Mouse (Mus musculus) left cerebral cortex, postnatal 14 days (tissue): ENCODE results near the gene Nt5dc2. TPM values are rescaled to one million over a fixed set of nuclear protein-coding genes. Genes with fewer than 3 reads are reported as not detected.

Experiments used
- DNase-seq, 2 experiments: peaks; one replicate each; pipeline ENCODE4 v3.0.0; 2021 to 2022; ENCODE audit warnings: low spot score in 2 of 2, mixed read lengths in 1 of 2
- intact Hi-C: fragments of 180-260 bp; cut with DNase I; formaldehyde crosslinking; loops from one replicate; pipeline ENCODE4 v1.15.1; 2025
- total RNA-seq, 2 experiments: library from RNA; stranded (reverse); gene quantifications; 2 replicates each; pipeline ENCODE4 v1.2.3; 2021

Gene Nt5dc2
- total RNA-seq, 2 experiments from 2014 or later = 5.7 to 6.4 TPM

GRCm38 (mm10) chr14:31132491-31132975 is 1.7 kb downstream of the Nt5dc2 start:
- DNase-seq = no peak
- intact Hi-C loops = loop anchor here (5.0 kb wide), 1 partner anchor 65 kb away; no protein-coding TSS in a partner anchor

- DNase-seq = peak; percentile 20 to 33
- intact Hi-C loops = loop anchor here (5.0 kb wide), 1 partner anchor 64 kb away; no protein-coding TSS in a partner anchor
These were observed 2.3 kb downstream of the Nt5dc2 start for GRCm38 (mm10) chr14:31133023-31133665.

GRCm38 (mm10) chr14:31134015-31135000 is 3.5 kb downstream of the Nt5dc2 start:
- intact Hi-C loops = loop anchor here (5.0 kb wide), 1 partner anchor 63 kb away; no protein-coding TSS in a partner anchor
- DNase-seq = peak in 1 of 2 experiments; percentile 28

- intact Hi-C loops = no loop called here
These were observed 4.9 kb downstream of the Nt5dc2 start for GRCm38 (mm10) chr14:31135495-31136410.

GRCm38 (mm10) chr14:31136411-31137280 is 5.8 kb downstream of the Nt5dc2 start:
- no peak for DNase-seq
- intact Hi-C loops = no loop called here

More at GRCm38 (mm10) chr14:31135495-31136410, 4.9 kb downstream of the Nt5dc2 start:
- no peak for DNase-seq

- intact Hi-C loops = no loop called here
- DNase-seq = no peak
These were observed 6.4 kb downstream of the Nt5dc2 start for GRCm38 (mm10) chr14:31137281-31137595.

- intact Hi-C loops = no loop called here
These were observed 6.9 kb downstream of the Nt5dc2 start for GRCm38 (mm10) chr14:31137791-31138190.

GRCm38 (mm10) chr14:31138219-31138896 is 7.5 kb downstream of the Nt5dc2 start:
- intact Hi-C loops = no loop called here
- no peak for DNase-seq

More at GRCm38 (mm10) chr14:31137791-31138190, 6.9 kb downstream of the Nt5dc2 start:
- DNase-seq = no peak

GRCm38 (mm10) chr14:31138897-31139429 is 8.1 kb downstream of the Nt5dc2 start:
- DNase-seq = no peak
- intact Hi-C loops = no loop called here

- intact Hi-C loops = no loop called here
- DNase-seq = no peak
These were observed 8.8 kb downstream of the Nt5dc2 start for GRCm38 (mm10) chr14:31139666-31140065.

- intact Hi-C loops = no loop called here
- DNase-seq = no peak
These were observed 9.3 kb downstream of the Nt5dc2 start for GRCm38 (mm10) chr14:31140141-31140540.

GRCm38 (mm10) chr14:31141011-31141410 is 10.2 kb downstream of the Nt5dc2 start:
- no peak for DNase-seq
- intact Hi-C loops = no loop called here

- DNase-seq = no peak
These were observed 14.8 kb downstream of the Nt5dc2 start for GRCm38 (mm10) chr14:31145694-31146093.

GRCm38 (mm10) chr14:31160196-31161150 is 29.6 kb downstream of the Nt5dc2 start:
- intact Hi-C loops = no loop called here
- DNase-seq = no peak

More at GRCm38 (mm10) chr14:31145694-31146093, 14.8 kb downstream of the Nt5dc2 start:
- intact Hi-C loops = no loop called here

GRCm38 (mm10) chr14:31161191-31161590 is 30.3 kb downstream of the Nt5dc2 start:
- intact Hi-C loops = no loop called here
- no peak for DNase-seq

- intact Hi-C loops = no loop called here
- no peak for DNase-seq
These were observed 30.8 kb downstream of the Nt5dc2 start for GRCm38 (mm10) chr14:31161638-31162037.
